Comparison of ENCODE assay signal across 44 mouse cellular contexts in genomic region chr12:70195426-70195825, GRCm38 (mm10). TPM values are rescaled to one million over a fixed set of nuclear protein-coding genes. Genes with fewer than 3 reads are reported as not detected.
"Had no signal": no experiment of that assay in that cellular context is flagged by ENCODE, and none has a peak within 500 bp of the region (broad histone marks: within the 10 kb centered on the region; RNA-seq: fewer than 3 reads in every experiment).

No protein-coding gene starts in this region.

- H3K9ac ChIP-seq: limb, embryonic 12.5 days; limb, embryonic 13.5 days; limb, embryonic 15.5 days; liver, embryonic 12.5 days; liver, embryonic 13.5 days; liver, embryonic 14.5 days; liver, embryonic 15.5 days; liver, postnatal 0 days; lung, embryonic 14.5 days; lung, embryonic 15.5 days; midbrain, embryonic 12.5 days; midbrain, embryonic 13.5 days; midbrain, embryonic 15.5 days; neural tube, embryonic 12.5 days had no signal

- H3K4me1 ChIP-seq: liver, embryonic 12.5 days; liver, embryonic 13.5 days; liver, embryonic 15.5 days; midbrain, embryonic 12.5 days; neural tube, embryonic 12.5 days had no signal

- H3K9me3 ChIP-seq: limb, embryonic 10.5 days; limb, embryonic 12.5 days; limb, embryonic 13.5 days; limb, embryonic 15.5 days; liver, embryonic 12.5 days; liver, embryonic 13.5 days; liver, embryonic 15.5 days; lung, embryonic 15.5 days; megakaryocyte, embryonic 14.5 days; midbrain, embryonic 10.5 days; midbrain, embryonic 12.5 days; midbrain, embryonic 13.5 days; midbrain, embryonic 15.5 days; neural tube, embryonic 12.5 days had no signal

- H3K36me3 ChIP-seq: limb, embryonic 10.5 days; limb, embryonic 12.5 days; limb, embryonic 15.5 days; midbrain, embryonic 10.5 days; midbrain, embryonic 12.5 days; midbrain, embryonic 13.5 days; midbrain, embryonic 15.5 days; neural tube, embryonic 12.5 days had no signal

- ATAC-seq: liver, embryonic 12.5 days; liver, postnatal 0 days; lung, postnatal 0 days; midbrain, embryonic 13.5 days; midbrain, embryonic 15.5 days; midbrain, embryonic 16.5 days had no signal

- H3K27ac ChIP-seq: limb, embryonic 10.5 days; limb, embryonic 12.5 days; limb, embryonic 13.5 days; limb, embryonic 15.5 days; liver, embryonic 12.5 days; liver, embryonic 13.5 days; liver, embryonic 14.5 days; liver, embryonic 15.5 days; lung, embryonic 15.5 days; macrophage; midbrain, embryonic 10.5 days; midbrain, embryonic 12.5 days; midbrain, embryonic 13.5 days; midbrain, embryonic 15.5 days; neural tube, embryonic 12.5 days had no signal

- H3K4me3 ChIP-seq: limb, embryonic 10.5 days; limb, embryonic 12.5 days; limb, embryonic 13.5 days; limb, embryonic 15.5 days; liver, embryonic 12.5 days; liver, embryonic 13.5 days; liver, embryonic 15.5 days; lung, embryonic 15.5 days; megakaryocyte, embryonic 14.5 days; midbrain, embryonic 10.5 days; midbrain, embryonic 12.5 days; midbrain, embryonic 13.5 days; midbrain, embryonic 15.5 days; myocyte; neural tube, embryonic 12.5 days had no signal

- H3K4me2 ChIP-seq: limb, embryonic 12.5 days; limb, embryonic 13.5 days; limb, embryonic 15.5 days; liver, embryonic 11.5 days; liver, embryonic 12.5 days; liver, embryonic 13.5 days; liver, embryonic 15.5 days; lung, embryonic 14.5 days; lung, embryonic 15.5 days; midbrain, embryonic 11.5 days; midbrain, embryonic 12.5 days; midbrain, embryonic 13.5 days; midbrain, embryonic 15.5 days; neural tube, embryonic 12.5 days had no signal

- H3K27me3 ChIP-seq: limb, embryonic 12.5 days; limb, embryonic 13.5 days; limb, embryonic 15.5 days; liver, embryonic 12.5 days; liver, embryonic 13.5 days; liver, embryonic 15.5 days; lung, embryonic 15.5 days; megakaryocyte, embryonic 14.5 days; midbrain, embryonic 12.5 days; midbrain, embryonic 13.5 days; midbrain, embryonic 15.5 days; neural tube, embryonic 12.5 days had no signal

- DNase-seq: left cerebral cortex, postnatal 4 days; liver; liver, embryonic 13.5 days; liver, postnatal 0 days; lung, adult 18-20 months; lung, adult 2 months; lung, embryonic 14.5 days; lung, postnatal 10 days; lung, postnatal 14 days; lung, postnatal 36 days; lung, postnatal 4 days; midbrain, embryonic 14.5 days had no signal

RNA-seq across cellular contexts. Expression of gene Abhd12b, which starts 41.5 kb away (rescaled TPM):
- total RNA-seq: left cerebral cortex, postnatal 10 days; left cerebral cortex, postnatal 14 days; left cerebral cortex, postnatal 25 days; left cerebral cortex, postnatal 4 days; liver, adult 2 months; megakaryocyte progenitor cell, adult 5-6 weeks; megakaryocyte, adult 5-6 weeks; megakaryocyte-erythroid progenitor cell, adult 5-6 weeks; midbrain, postnatal 0 days; monocyte, adult 5-6 weeks had no signal
- polyA plus RNA-seq: limb, embryonic 10.5 days; limb, embryonic 12.5 days; limb, embryonic 13.5 days; liver, adult 2 months; liver, embryonic 11.5 days; liver, embryonic 12.5 days; liver, embryonic 13.5 days; liver, embryonic 14.5 days; liver, embryonic 15.5 days; liver, embryonic 16.5 days; liver, postnatal 0 days; lung, embryonic 16.5 days; macrophage; midbrain, embryonic 10.5 days; midbrain, embryonic 11.5 days; midbrain, embryonic 12.5 days; myocyte; neural tube, embryonic 11.5 days; neural tube, embryonic 12.5 days had no signal
